Mouse (Mus musculus): ENCODE measurements at regions not wholly inside any gene's neighbourhood (a gene's known extent, or its start where the extent isn't known, plus 50 kb on each side); places are given as distances from the start of the nearest gene placed in this dataset.

DNA sequence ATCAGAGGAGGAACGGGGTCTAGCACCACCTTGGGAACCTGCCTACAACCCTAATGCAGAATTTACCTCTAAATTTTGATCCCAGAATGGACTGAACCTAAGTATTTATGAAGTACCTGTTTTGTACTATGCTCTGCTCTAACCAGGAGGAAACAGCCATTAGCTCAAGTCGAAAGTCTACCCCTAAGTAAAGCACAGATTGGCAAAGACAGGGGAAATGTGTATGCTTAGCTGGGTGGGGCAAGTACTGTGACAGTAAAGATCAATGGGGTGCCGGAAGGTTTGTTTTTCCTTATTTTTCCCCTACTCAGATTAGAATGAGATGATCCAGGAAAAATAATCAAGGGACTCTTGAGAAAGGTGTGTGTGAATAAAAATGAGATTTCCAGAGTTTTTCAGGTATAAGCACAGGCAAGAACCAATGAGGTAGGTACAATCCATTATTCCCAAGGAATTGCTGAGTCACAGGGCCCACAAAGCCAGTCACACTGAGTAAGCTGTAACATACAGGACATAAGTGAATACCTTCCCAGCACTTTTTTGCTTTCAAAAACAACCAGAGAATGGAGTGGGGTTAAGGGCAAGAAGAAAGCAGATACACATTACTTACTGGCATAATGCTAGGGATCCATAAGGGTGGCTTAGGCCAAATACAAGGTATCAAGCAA is 510.6 kb upstream of the Plxna2 start:
- DNase-seq (ENCODE audit: low spot score), result no peak
- Histone ChIP-seq H3K4me1 (replicated peaks; ENCODE audit: control insufficient read depth, insufficient read depth, low read length) (no peaks in the 10 kb centered on the region), H3K27me3 (replicated peaks; ENCODE audit: control insufficient read depth, insufficient read depth, low read length) (no peaks in the 10 kb centered on the region), H3K27ac (ENCODE audit: low read depth, low read length) (no peak overlapping the region), H3K9ac (ENCODE audit: low read depth, low read length) (no peak overlapping the region), H3K4me3 (ENCODE audit: low read depth, low read length) (no peak overlapping the region), H3K36me3 (ENCODE audit: control insufficient read depth, insufficient read depth, low read length) (no peaks in the 10 kb centered on the region), H3K9me3 (ENCODE audit: control insufficient read depth, low read length) (no peaks in the 10 kb centered on the region), H3K4me2 (no peak overlapping the region)
- WGBS, result 71% methylated on average over 3 of the region's 3 CpGs
- ATAC-seq (replicated peaks; ENCODE audit: low FRiP score), result no peak

DNA sequence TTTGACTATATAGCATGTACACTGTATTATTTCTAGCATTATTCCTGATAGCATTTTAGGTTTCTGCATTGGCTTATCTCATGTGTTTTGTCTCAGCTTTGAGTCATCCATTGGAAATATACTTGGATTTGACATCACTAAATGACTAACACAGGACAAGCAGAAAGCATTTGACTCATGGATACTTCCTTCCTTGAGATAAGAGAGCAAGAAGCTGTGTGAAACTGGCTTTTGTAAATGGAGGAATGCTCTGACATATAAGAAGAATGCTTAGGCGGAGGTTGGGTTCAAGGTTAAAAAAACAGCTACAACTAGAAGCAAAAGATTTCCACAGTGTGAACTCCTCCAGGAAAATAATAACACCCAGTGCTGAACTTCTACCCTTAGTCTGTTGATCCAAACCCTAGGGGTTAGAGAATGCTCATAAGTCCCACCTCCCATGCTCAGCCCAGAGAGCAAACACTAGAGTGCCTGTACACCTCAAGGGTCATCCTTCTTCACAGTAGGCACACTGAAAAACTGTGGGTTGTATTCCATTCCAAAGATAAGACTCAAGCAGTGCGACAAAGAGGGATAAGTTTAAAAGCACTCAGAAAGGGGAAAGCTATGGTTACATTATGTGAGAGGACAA is 528.0 kb upstream of the Plxna2 start:
- Histone ChIP-seq H3K4me1 (replicated peaks; ENCODE audit: control insufficient read depth, insufficient read depth, low read length) (no peaks in the 10 kb centered on the region), H3K4me2 (no peak overlapping the region), H3K4me3 (ENCODE audit: low read depth, low read length) (no peak overlapping the region), H3K9me3 (ENCODE audit: control insufficient read depth, low read length) (no peaks in the 10 kb centered on the region), H3K27ac (ENCODE audit: low read depth, low read length) (no peak overlapping the region), H3K9ac (ENCODE audit: low read depth, low read length) (no peak overlapping the region), H3K27me3 (replicated peaks; ENCODE audit: control insufficient read depth, insufficient read depth, low read length) (no peaks in the 10 kb centered on the region), H3K36me3 (ENCODE audit: control insufficient read depth, insufficient read depth, low read length) (no peaks in the 10 kb centered on the region)
- DNase-seq (ENCODE audit: low spot score) (no peak), ATAC-seq (replicated peaks; ENCODE audit: low FRiP score) (peak; percentile 26; the same call in 1 of the 2 replicates)
- 56% methylated on average over 2 of the region's 2 CpGs for WGBS

DNA sequence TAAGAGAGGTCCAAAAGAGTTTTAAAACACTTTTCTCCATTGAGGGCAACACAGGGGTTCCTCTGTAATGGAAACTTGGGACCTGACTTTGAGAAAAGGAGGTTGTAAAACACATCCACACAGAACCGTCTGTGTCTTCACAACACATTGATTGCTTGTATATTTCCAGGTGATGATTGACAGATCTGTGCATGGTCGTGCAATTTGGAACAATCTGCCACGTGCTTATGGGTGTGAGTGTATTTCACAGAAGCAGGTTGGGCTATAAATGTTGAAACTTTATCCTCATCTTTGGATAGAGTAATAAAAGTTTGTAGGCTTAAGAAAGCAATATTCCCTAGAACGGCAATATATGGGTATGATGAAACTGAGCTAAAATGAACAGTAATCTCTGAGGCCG is 559.5 kb upstream of the Plxna2 start:
- ATAC-seq (replicated peaks; ENCODE audit: low FRiP score) (no peak), DNase-seq (ENCODE audit: low spot score) (no peak)
- no peak overlapping the region for H3K4me2 ChIP-seq
- H3K4me1 ChIP-seq (replicated peaks; ENCODE audit: control insufficient read depth, insufficient read depth, low read length), result no peaks in the 10 kb centered on the region
- H3K27me3 ChIP-seq (replicated peaks; ENCODE audit: control insufficient read depth, insufficient read depth, low read length), result no peaks in the 10 kb centered on the region
- no peak overlapping the region for H3K9ac ChIP-seq (ENCODE audit: low read depth, low read length)
- WGBS, result 80% methylated on average over 5 of the region's 5 CpGs
- H3K4me3 ChIP-seq (ENCODE audit: low read depth, low read length), result no peak overlapping the region
- no peaks in the 10 kb centered on the region for H3K36me3 ChIP-seq (ENCODE audit: control insufficient read depth, insufficient read depth, low read length)
- H3K9me3 ChIP-seq (ENCODE audit: control insufficient read depth, low read length), result no peaks in the 10 kb centered on the region
- H3K27ac ChIP-seq (ENCODE audit: low read depth, low read length), result no peak overlapping the region

DNA sequence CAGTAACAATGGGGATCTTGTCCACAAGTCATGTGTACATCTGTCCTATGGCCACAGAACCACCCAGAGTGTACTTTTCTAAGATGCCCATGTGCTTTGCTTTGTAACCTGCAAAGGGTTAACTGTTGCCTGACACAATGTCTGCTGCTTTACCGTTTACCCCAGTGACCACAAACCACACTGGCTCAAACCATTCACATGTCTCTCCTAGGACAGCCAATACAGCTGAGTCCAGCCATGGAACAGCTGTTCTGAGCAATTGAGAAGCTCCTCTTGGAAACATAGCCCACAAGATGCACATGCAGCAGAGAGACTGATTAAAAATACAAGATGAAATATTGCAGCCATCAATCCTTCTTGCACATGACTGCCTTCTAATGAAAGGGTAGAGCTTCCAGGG is 561.5 kb upstream of the Plxna2 start:
- DNase-seq (ENCODE audit: low spot score), result no peak
- no peaks in the 10 kb centered on the region for H3K4me1 ChIP-seq (replicated peaks; ENCODE audit: control insufficient read depth, insufficient read depth, low read length)

DNA sequence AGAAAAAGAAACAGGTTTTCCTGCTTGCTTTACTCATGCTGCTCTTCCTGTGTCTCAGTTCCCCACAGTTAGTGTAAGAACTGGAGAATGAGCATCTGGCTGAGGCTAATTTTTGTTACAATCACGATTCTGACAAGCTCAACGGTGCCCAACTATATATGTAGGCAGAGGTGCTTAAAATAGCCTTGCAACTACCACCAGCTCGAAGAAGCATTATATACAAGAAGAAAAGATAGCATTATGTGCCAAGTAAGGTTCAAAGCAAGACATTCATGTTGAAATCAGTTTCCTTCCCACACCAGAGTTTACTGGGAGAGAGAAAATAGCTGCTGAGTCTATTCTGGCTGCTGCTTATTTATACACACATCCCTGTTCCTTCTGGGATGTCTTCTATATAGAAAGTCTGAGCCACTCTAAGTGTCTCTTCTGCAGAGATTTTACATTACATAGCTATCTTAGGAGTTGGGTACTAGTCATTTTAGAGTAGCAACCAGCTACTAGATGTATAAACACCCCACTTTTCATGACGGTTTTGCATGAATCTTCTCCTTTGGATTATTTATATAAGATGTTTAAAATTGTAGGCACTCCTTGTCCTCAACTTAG is 568.2 kb upstream of the Plxna2 start:
- no peaks in the 10 kb centered on the region for H3K4me1 ChIP-seq (replicated peaks; ENCODE audit: control insufficient read depth, insufficient read depth, low read length)
- ATAC-seq (replicated peaks; ENCODE audit: low FRiP score) (no peak), DNase-seq (ENCODE audit: low spot score) (no peak)
- H3K27ac ChIP-seq (ENCODE audit: low read depth, low read length), result no peak overlapping the region
- H3K36me3 ChIP-seq (ENCODE audit: control insufficient read depth, insufficient read depth, low read length), result no peaks in the 10 kb centered on the region
- no peak overlapping the region for H3K9ac ChIP-seq (ENCODE audit: low read depth, low read length)
- no peak overlapping the region for H3K4me2 ChIP-seq
- H3K27me3 ChIP-seq (replicated peaks; ENCODE audit: control insufficient read depth, insufficient read depth, low read length), result no peaks in the 10 kb centered on the region
- no peak overlapping the region for H3K4me3 ChIP-seq (ENCODE audit: low read depth, low read length)
- WGBS, result 54% methylated on average over 4 of the region's 4 CpGs
- H3K9me3 ChIP-seq (ENCODE audit: control insufficient read depth, low read length), result no peaks in the 10 kb centered on the region

More for the DNA sequence above, 561.5 kb upstream of the Plxna2 start:
- H3K9me3 ChIP-seq (ENCODE audit: control insufficient read depth, low read length), result no peaks in the 10 kb centered on the region
- no peak overlapping the region for H3K4me2 ChIP-seq
- H3K9ac ChIP-seq (ENCODE audit: low read depth, low read length), result no peak overlapping the region
- no peaks in the 10 kb centered on the region for H3K27me3 ChIP-seq (replicated peaks; ENCODE audit: control insufficient read depth, insufficient read depth, low read length)
- 13% methylated on average over 1 of the region's 1 CpGs for WGBS
- no peaks in the 10 kb centered on the region for H3K36me3 ChIP-seq (ENCODE audit: control insufficient read depth, insufficient read depth, low read length)
- ATAC-seq (replicated peaks; ENCODE audit: low FRiP score), result no peak
- no peak overlapping the region for H3K27ac ChIP-seq (ENCODE audit: low read depth, low read length)
- no peak overlapping the region for H3K4me3 ChIP-seq (ENCODE audit: low read depth, low read length)

DNA sequence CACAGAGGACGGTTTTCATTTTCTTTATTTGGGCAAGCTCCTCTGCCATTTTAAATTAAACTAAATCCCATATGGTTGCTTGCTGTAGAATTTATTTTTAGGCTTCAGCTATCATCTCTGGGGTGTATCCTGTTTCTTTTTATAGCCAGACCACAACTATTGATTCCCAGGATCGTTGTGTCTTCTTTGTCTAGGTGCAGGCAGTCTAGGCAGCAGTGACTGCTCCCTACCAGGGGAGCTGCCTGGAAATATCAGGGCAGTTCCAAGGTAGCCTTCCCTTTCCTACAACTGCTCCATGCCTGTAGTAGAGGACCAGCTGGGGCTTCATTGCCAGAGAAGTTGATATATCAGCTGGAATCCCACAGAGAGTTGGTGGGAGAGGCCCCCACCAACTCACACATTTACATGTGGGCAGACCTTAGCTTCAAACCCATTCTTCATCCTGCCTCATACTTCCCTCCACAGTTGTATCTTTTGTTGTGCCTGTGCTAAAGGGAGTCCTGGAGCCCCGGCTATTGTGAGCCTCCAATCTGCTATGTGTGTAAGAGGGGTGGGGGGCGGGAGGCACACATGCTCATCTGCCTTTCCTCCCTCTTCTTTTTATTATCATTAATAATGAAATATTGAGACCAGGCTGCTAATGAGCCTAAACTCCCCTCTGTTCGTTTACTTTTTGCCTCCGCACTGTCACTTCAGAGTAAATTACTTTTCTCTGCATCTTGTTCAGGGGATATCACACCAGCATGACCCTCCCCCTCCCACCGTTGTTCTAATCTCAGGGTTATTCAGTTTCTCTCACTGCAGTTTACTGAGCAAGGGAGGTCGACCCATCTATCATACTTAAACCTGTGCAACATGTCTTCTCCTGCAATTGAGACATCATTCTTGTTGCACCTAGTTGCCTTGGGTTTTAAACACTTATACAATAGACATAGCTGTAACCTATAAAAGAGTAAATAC is 576.3 kb upstream of the Plxna2 start:
- no peak overlapping the region for H3K4me3 ChIP-seq (ENCODE audit: low read depth, low read length)
- 49% methylated on average over 8 of the region's 8 CpGs for WGBS
- no peaks in the 10 kb centered on the region for H3K36me3 ChIP-seq (ENCODE audit: control insufficient read depth, insufficient read depth, low read length)
- no peaks in the 10 kb centered on the region for H3K9me3 ChIP-seq (ENCODE audit: control insufficient read depth, low read length)
- DNase-seq (ENCODE audit: low spot score) (no peak), ATAC-seq (replicated peaks; ENCODE audit: low FRiP score) (no peak)
- H3K27me3 ChIP-seq (replicated peaks; ENCODE audit: control insufficient read depth, insufficient read depth, low read length), result no peaks in the 10 kb centered on the region
- H3K9ac ChIP-seq (ENCODE audit: low read depth, low read length), result no peak overlapping the region
- no peaks in the 10 kb centered on the region for H3K4me1 ChIP-seq (replicated peaks; ENCODE audit: control insufficient read depth, insufficient read depth, low read length)
- no peak overlapping the region for H3K27ac ChIP-seq (ENCODE audit: low read depth, low read length)
- H3K4me2 ChIP-seq, result no peak overlapping the region

DNA sequence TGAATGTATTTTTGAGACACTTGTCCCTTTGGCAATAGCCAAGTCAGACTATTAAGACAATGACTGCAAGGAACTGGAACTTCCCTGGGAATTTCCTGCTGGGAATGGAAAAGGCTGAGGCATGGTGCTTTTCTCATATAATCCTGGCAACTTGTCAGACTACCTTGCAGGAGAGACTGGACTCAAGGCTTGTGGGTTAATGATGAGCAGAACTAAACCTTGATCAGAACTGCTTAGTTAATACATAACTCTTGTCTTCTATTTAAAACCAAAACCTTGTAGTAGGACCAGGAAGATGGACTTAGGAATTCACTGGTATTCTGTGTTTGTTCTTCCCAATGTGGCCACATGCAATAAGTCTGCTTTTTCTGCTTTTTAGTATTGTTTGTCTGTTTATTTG is 579.3 kb upstream of the Plxna2 start:
- Histone ChIP-seq H3K9ac (ENCODE audit: low read depth, low read length) (no peak overlapping the region), H3K27me3 (replicated peaks; ENCODE audit: control insufficient read depth, insufficient read depth, low read length) (no peaks in the 10 kb centered on the region), H3K4me3 (ENCODE audit: low read depth, low read length) (no peak overlapping the region), H3K27ac (ENCODE audit: low read depth, low read length) (no peak overlapping the region), H3K36me3 (ENCODE audit: control insufficient read depth, insufficient read depth, low read length) (no peaks in the 10 kb centered on the region), H3K4me1 (replicated peaks; ENCODE audit: control insufficient read depth, insufficient read depth, low read length) (no peaks in the 10 kb centered on the region), H3K9me3 (ENCODE audit: control insufficient read depth, low read length) (no peaks in the 10 kb centered on the region), H3K4me2 (no peak overlapping the region)
- no peak for DNase-seq (ENCODE audit: low spot score)
- no peak for ATAC-seq (replicated peaks; ENCODE audit: low FRiP score)

DNA sequence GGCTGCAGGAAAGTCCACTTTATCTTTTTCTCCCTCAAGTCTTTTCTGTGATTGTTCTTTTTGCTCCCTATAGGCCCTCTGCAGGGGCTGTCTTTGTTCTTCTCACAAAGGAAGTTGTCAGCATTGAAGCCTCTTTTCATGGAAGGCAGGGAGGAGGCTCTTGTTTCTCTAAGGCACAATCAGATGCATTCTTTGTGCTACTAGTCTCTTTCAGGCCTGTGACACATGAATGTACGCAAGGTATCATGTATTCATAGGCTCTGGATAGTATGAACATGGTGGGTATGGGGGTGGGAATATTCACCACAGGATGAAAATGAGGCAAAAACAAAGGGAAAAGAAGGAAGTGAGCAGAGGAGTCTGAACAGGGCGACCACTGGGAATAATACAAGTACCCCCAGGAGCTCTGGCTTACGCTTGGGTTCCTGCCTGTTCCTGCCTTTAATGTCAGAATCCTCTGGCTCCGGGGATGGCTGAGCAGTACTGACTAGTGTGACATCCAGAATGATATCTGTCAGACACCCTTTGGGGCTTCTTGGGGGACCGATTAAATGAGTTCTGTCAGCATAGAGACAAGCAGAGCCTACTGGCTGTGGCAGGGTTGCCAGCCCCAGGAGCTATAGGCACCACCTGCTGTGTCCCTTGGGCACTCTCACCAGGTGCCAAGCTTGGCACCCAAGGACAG is 583.7 kb upstream of the Plxna2 start:
- Histone ChIP-seq H3K36me3 (ENCODE audit: control insufficient read depth, insufficient read depth, low read length) (no peaks in the 10 kb centered on the region), H3K9me3 (ENCODE audit: control insufficient read depth, low read length) (no peaks in the 10 kb centered on the region), H3K27ac (ENCODE audit: low read depth, low read length) (no peak overlapping the region), H3K9ac (ENCODE audit: low read depth, low read length) (no peak overlapping the region), H3K4me2 (no peak overlapping the region), H3K4me3 (ENCODE audit: low read depth, low read length) (no peak overlapping the region), H3K4me1 (replicated peaks; ENCODE audit: control insufficient read depth, insufficient read depth, low read length) (no peaks in the 10 kb centered on the region), H3K27me3 (replicated peaks; ENCODE audit: control insufficient read depth, insufficient read depth, low read length) (no peaks in the 10 kb centered on the region)
- 81% methylated on average over 5 of the region's 5 CpGs for WGBS
- no peak for DNase-seq (ENCODE audit: low spot score)
- no peak for ATAC-seq (replicated peaks; ENCODE audit: low FRiP score)

All from liver, embryonic 11.5 days (tissue).